Mouse (Mus musculus): ENCODE measurements around the gene Tmco2. TPM values are rescaled to one million over a fixed set of nuclear protein-coding genes. Genes with fewer than 3 reads are reported as not detected.

Tmco2 gene
- polyA plus RNA-seq (2014; fragmentation: Nextera tagmentation; extraction: Ambion mirVana) = not detected in 2 replicates

DNA sequence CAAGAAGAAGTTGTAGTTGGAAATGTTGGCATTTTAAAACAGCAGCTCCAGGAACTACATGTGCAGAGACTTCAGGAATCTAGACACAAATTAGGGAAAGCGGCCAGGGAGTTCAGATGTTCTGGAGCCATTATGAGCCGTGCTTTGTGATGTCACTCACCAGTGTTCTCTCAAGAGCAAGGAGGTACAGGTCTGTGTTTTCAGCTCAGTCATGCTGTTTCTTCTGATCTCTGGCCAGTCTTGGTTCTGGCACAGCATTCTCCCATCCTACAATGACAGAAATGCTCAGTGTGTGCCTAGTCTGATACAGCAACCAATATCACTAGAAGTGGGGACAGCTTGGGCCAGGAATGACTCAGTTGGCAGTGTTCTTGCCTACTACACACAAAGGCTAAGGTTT is at the start of gene Tmco2:
Gene Tmco2, minus strand, starts transcription at position 101 of the 400 bp plus-strand sequence.
- no peak for DNase-seq (ENCODE audit: low spot score)
- no peak within 1 kb of the TSS for H3K9ac ChIP-seq (ENCODE audit: low read depth, low read length)
- no peaks in the 10 kb centered on the region for H3K27me3 ChIP-seq (ENCODE audit: control insufficient read depth, insufficient read depth, low read length)
- 94% methylated on average over 2 of the region's 2 CpGs for WGBS
- no peaks in the 10 kb centered on the region for H3K36me3 ChIP-seq (ENCODE audit: control insufficient read depth, insufficient read depth, low read length)
- H3K4me2 ChIP-seq (replicated peaks; ENCODE audit: low read depth, low read length) = no peak within 1 kb of the TSS
- no peak within 1 kb of the TSS for H3K27ac ChIP-seq (ENCODE audit: low read depth, low read length)
- ATAC-seq (ENCODE audit: low FRiP score) = no peak
- H3K4me3 ChIP-seq (ENCODE audit: low read depth, low read length) = no peak within 1 kb of the TSS
- no peaks in the 10 kb centered on the region for H3K9me3 ChIP-seq (ENCODE audit: control insufficient read depth, low read length)
- H3K4me1 ChIP-seq (replicated peaks; ENCODE audit: control insufficient read depth, insufficient read depth, low read length) = no peaks in the 10 kb centered on the region

GRCm38 (mm10) chr4:121103304-121103703 is 5.7 kb downstream of the Tmco2 start:
- 75% methylated on average over 4 of the region's 4 CpGs for WGBS
- no peaks in the 10 kb centered on the region for H3K36me3 ChIP-seq (ENCODE audit: control insufficient read depth, insufficient read depth, low read length)
- DNase-seq (ENCODE audit: low spot score) = no peak
- H3K27ac ChIP-seq (ENCODE audit: low read depth, low read length) = no peak overlapping the region
- no peak for ATAC-seq (ENCODE audit: low FRiP score)
- no peak overlapping the region for H3K4me2 ChIP-seq (replicated peaks; ENCODE audit: low read depth, low read length)
- H3K9ac ChIP-seq (ENCODE audit: low read depth, low read length) = no peak overlapping the region
- no peaks in the 10 kb centered on the region for H3K4me1 ChIP-seq (replicated peaks; ENCODE audit: control insufficient read depth, insufficient read depth, low read length)
- H3K4me3 ChIP-seq (ENCODE audit: low read depth, low read length) = no peak overlapping the region
- no peaks in the 10 kb centered on the region for H3K27me3 ChIP-seq (ENCODE audit: control insufficient read depth, insufficient read depth, low read length)
- H3K9me3 ChIP-seq (ENCODE audit: control insufficient read depth, low read length) = no peaks in the 10 kb centered on the region

DNA sequence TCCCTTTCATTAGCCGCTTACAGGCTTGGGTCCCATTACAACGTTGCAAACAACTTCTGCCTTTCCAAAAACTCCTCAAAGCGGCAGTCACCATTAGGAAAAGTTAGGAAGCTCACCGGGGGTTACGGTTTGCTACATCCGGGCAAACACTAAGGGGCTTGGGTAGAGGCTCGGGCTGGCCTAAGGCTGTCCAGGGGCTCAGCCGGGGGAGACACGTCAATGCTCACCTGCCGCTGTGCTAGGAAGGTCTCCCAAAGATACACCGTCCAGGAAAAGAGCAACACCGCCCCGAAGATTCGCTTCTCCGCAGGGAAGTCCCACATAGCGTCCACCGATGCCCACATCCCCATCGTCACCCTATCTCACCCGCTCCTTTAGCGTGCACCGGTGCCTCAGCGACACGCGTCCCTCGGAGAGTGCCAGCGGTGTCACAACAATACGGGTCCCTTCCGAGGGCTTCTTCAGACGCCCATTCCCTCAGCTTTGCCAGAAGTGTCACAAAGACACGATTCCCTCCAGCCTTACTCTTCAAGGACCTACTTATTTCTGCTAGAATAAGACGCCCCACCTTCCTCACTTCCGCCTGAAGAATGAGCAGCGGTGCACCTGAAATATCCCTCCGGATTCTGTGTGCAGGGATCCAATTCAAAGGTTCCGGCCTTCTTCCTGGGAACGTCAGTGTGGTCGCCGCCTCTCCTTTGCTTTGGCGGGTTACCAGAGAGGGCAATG is 11.2 kb downstream of the Tmco2 start, which contains the start of gene Zmpste24:
Gene Zmpste24, minus strand, starts transcription at position 592 of the 729 bp plus-strand sequence.
- under 1% methylated on average over 39 of the region's 39 CpGs for WGBS
- Histone ChIP-seq H3K4me2 (replicated peaks; ENCODE audit: low read depth, low read length) (peak within 1 kb of the TSS; percentile 76), H3K36me3 (ENCODE audit: control insufficient read depth, insufficient read depth, low read length) (peaks cover 11% of the 10 kb centered on the region), H3K4me3 (ENCODE audit: low read depth, low read length) (peak within 1 kb of the TSS; percentile 79), H3K27me3 (ENCODE audit: control insufficient read depth, insufficient read depth, low read length) (no peaks in the 10 kb centered on the region), H3K4me1 (replicated peaks; ENCODE audit: control insufficient read depth, insufficient read depth, low read length) (0 out of 2 replicates have a peak, but pooled peaks cover 2% of the 10 kb centered on the region), H3K9me3 (ENCODE audit: control insufficient read depth, low read length) (no peaks in the 10 kb centered on the region), H3K27ac (ENCODE audit: low read depth, low read length) (0 out of 2 replicates have a peak within 1 kb of the TSS, but pooled peaks have one; percentile 6), H3K9ac (ENCODE audit: low read depth, low read length) (peak within 1 kb of the TSS; percentile 72)
- DNase-seq (ENCODE audit: low spot score) = peak; percentile 92
- ATAC-seq (ENCODE audit: low FRiP score) = peak; percentile 90

GRCm38 (mm10) chr4:121090211-121090610 is 18.8 kb downstream of the Tmco2 start:
- no peaks in the 10 kb centered on the region for H3K27me3 ChIP-seq (ENCODE audit: control insufficient read depth, insufficient read depth, low read length)
- DNase-seq (ENCODE audit: low spot score) = no peak
- H3K36me3 ChIP-seq (ENCODE audit: control insufficient read depth, insufficient read depth, low read length) = peaks cover 11% of the 10 kb centered on the region
- 97% methylated on average over 4 of the region's 4 CpGs for WGBS
- no peak overlapping the region for H3K27ac ChIP-seq (ENCODE audit: low read depth, low read length)
- ATAC-seq (ENCODE audit: low FRiP score) = no peak
- no peaks in the 10 kb centered on the region for H3K9me3 ChIP-seq (ENCODE audit: control insufficient read depth, low read length)
- H3K4me1 ChIP-seq (replicated peaks; ENCODE audit: control insufficient read depth, insufficient read depth, low read length) = no peaks in the 10 kb centered on the region
- H3K9ac ChIP-seq (ENCODE audit: low read depth, low read length) = no peak overlapping the region
- H3K4me2 ChIP-seq (replicated peaks; ENCODE audit: low read depth, low read length) = no peak overlapping the region
- H3K4me3 ChIP-seq (ENCODE audit: low read depth, low read length) = no peak overlapping the region

DNA sequence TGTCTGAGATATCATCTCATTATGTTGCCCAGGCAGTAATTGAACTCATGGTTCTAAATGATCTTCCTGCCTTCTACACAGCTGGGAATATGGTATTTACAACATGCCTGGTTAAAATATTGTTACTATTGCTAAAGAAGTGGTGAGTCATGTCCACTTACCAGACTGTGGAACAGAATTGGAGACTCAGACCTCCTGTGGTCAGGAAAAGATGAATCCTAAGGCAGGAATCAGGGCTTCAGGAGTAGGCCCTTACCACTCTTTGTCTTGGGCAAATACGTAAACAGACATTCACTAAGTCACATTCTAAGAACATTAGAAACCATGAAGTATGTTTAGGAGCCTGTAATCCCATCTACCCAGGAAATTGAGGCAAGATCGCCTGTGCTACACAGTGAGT is 20.3 kb downstream of the Tmco2 start:
- no peak overlapping the region for H3K9ac ChIP-seq (ENCODE audit: low read depth, low read length)
- H3K9me3 ChIP-seq (ENCODE audit: control insufficient read depth, low read length) = no peaks in the 10 kb centered on the region
- no peak for ATAC-seq (ENCODE audit: low FRiP score)
- no peak overlapping the region for H3K27ac ChIP-seq (ENCODE audit: low read depth, low read length)
- no peaks in the 10 kb centered on the region for H3K4me1 ChIP-seq (replicated peaks; ENCODE audit: control insufficient read depth, insufficient read depth, low read length)
- no peak for DNase-seq (ENCODE audit: low spot score)
- H3K4me2 ChIP-seq (replicated peaks; ENCODE audit: low read depth, low read length) = no peak overlapping the region
- no peaks in the 10 kb centered on the region for H3K27me3 ChIP-seq (ENCODE audit: control insufficient read depth, insufficient read depth, low read length)
- WGBS = 93% methylated on average over 2 of the region's 2 CpGs
- H3K4me3 ChIP-seq (ENCODE audit: low read depth, low read length) = no peak overlapping the region
- peaks cover 6% of the 10 kb centered on the region; the same call in 1 of the 2 replicates for H3K36me3 ChIP-seq (ENCODE audit: control insufficient read depth, insufficient read depth, low read length)

DNA sequence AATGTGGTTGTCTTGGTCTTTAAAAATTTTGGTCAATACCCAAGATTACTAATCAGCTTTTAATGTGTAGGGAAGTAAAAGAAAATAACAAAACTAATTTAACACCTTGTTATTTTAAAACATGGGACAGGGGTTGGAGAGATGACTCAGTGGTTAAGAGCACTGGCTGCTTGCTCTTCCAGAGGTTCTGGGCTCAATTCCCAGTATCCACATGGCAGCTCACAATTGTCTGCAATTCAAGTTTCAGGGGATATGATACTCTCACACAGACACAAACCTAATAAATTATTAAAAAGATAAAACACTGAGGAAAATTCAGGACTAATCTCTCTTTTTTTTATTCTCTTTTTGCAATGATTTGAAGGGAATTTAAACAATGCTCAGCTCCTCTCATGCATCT is 24.5 kb downstream of the Tmco2 start:
- no peak overlapping the region for H3K4me2 ChIP-seq (replicated peaks; ENCODE audit: low read depth, low read length)
- no peak overlapping the region for H3K27ac ChIP-seq (ENCODE audit: low read depth, low read length)
- ATAC-seq (ENCODE audit: low FRiP score) = no peak
- no peaks in the 10 kb centered on the region for H3K27me3 ChIP-seq (ENCODE audit: control insufficient read depth, insufficient read depth, low read length)
- H3K36me3 ChIP-seq (ENCODE audit: control insufficient read depth, insufficient read depth, low read length) = no peaks in the 10 kb centered on the region
- H3K9ac ChIP-seq (ENCODE audit: low read depth, low read length) = no peak overlapping the region
- H3K9me3 ChIP-seq (ENCODE audit: control insufficient read depth, low read length) = no peaks in the 10 kb centered on the region
- no peak overlapping the region for H3K4me3 ChIP-seq (ENCODE audit: low read depth, low read length)
- H3K4me1 ChIP-seq (replicated peaks; ENCODE audit: control insufficient read depth, insufficient read depth, low read length) = no peaks in the 10 kb centered on the region
- no peak for DNase-seq (ENCODE audit: low spot score)

GRCm38 (mm10) chr4:121080395-121080794 is 28.6 kb downstream of the Tmco2 start:
- 81% methylated on average over 1 of the region's 1 CpGs for WGBS
- DNase-seq (ENCODE audit: low spot score) (no peak), ATAC-seq (ENCODE audit: low FRiP score) (no peak)
- Histone ChIP-seq H3K9ac (ENCODE audit: low read depth, low read length) (no peak overlapping the region), H3K36me3 (ENCODE audit: control insufficient read depth, insufficient read depth, low read length) (0 out of 2 replicates have a peak, but pooled peaks cover 3% of the 10 kb centered on the region), H3K4me2 (replicated peaks; ENCODE audit: low read depth, low read length) (no peak overlapping the region), H3K4me3 (ENCODE audit: low read depth, low read length) (no peak overlapping the region), H3K4me1 (replicated peaks; ENCODE audit: control insufficient read depth, insufficient read depth, low read length) (no peaks in the 10 kb centered on the region), H3K27ac (ENCODE audit: low read depth, low read length) (no peak overlapping the region), H3K9me3 (ENCODE audit: control insufficient read depth, low read length) (no peaks in the 10 kb centered on the region), H3K27me3 (ENCODE audit: control insufficient read depth, insufficient read depth, low read length) (no peaks in the 10 kb centered on the region)

DNA sequence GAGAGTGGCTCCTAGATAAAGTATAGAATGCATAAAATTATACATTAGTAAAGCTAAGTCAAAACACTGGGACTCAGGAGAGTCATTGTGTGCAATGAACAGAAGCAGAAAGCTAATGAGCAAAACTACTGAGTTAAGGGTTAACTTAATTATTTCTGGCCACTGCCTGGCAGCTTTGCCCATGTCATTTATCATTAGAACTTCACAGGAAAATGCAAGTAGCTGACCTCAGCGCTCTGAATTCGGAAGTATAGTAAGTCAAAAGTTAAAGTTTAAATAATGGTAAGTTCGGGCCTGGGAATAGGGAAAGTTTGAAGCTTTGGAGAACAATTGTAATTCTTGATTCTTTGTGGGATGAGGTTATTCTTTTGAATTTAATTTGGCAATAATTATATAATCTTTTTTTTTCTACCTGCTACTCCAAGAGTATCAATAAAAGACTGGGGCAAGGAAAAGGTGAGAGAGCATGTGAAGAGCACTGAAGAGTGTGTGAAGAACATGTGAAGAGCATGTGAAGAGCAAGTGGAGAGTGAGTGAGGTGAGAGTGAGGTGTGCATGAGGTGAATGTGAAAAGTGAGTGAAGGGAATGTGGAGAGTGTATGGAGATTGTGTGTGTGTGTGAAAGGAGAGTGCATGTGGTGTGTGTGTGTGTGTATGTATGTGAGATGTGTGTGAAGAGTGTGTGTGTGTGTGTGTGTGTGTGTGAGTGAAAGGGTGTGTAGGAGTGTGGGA is 30.9 kb downstream of the Tmco2 start:
- WGBS = 56% methylated on average over 3 of the region's 3 CpGs
- H3K36me3 ChIP-seq (ENCODE audit: control insufficient read depth, insufficient read depth, low read length) = 0 out of 2 replicates have a peak, but pooled peaks cover 3% of the 10 kb centered on the region

More for the DNA sequence above, 30.9 kb downstream of the Tmco2 start:
- ATAC-seq (ENCODE audit: low FRiP score) (no peak), DNase-seq (ENCODE audit: low spot score) (no peak)
- H3K27ac ChIP-seq (ENCODE audit: low read depth, low read length) = no peak overlapping the region
- no peaks in the 10 kb centered on the region for H3K4me1 ChIP-seq (replicated peaks; ENCODE audit: control insufficient read depth, insufficient read depth, low read length)
- H3K9me3 ChIP-seq (ENCODE audit: control insufficient read depth, low read length) = no peaks in the 10 kb centered on the region
- no peak overlapping the region for H3K4me3 ChIP-seq (ENCODE audit: low read depth, low read length)
- H3K9ac ChIP-seq (ENCODE audit: low read depth, low read length) = no peak overlapping the region
- H3K27me3 ChIP-seq (ENCODE audit: control insufficient read depth, insufficient read depth, low read length) = no peaks in the 10 kb centered on the region
- no peak overlapping the region for H3K4me2 ChIP-seq (replicated peaks; ENCODE audit: low read depth, low read length)

Measured in hindbrain, embryonic 11.5 days (tissue).